Mouse (Mus musculus): ENCODE data around the gene Rab6a.
"Not testable (repeated sequence)": the region's sequence is repeated elsewhere in the genome, so short reads cannot be mapped to it uniquely, and the experiment has no call there.

Gene Rab6a

DNA sequence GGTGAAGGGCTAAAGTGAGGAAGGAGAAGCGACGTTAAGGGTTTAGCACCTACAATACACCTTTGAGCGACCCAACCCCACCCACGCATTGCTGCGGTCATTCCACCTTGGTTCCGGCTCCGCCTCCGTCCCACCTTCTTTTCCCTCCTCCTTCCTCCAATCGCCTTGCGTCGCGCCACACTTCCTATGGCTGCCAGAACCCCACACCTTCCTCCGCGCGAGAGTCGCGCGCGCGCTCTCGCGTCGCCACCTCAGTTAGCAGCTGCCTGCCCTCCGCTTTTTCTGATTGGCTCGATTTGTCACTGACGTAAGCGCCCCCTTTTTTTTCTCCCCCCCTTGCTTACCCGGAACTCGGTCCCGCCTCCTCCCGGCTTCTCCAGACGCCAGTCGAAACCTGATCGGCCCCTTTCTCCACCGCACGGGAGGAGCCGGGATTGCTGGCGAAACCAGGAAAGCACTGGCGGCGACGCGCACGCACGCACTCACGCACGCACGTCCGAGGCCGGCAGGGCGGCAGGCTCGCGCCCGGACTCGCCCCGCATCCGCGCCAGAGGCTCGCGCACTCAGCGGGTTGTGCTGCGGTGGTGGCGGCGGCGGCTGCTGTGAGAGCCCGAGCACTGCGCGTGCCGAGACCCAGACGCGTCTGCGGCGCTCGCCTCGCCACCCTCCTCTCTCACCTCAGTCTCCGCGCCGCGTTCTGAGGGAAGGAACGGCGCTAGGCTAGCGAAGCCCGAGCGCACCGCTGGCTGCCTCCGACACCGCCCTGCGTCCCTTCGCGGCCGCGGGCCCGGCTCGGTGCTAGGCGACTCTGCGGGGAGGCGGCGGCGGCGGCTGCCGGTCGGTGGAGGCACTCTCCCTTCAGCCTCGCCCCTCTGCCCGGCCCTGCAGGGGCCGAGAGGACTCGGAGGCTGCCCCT, at the start of gene Rab6a:
TSS of gene Rab6a (plus strand) at position 197 of the 916 bp plus-strand sequence.
- DNase-seq: peak; percentile 94 to 98

GRCm38 (mm10) chr7:100559331-100559730, 47.9 kb upstream of the Rab6a start:
- DNase-seq: no peak

- no peak for DNase-seq
Measured at GRCm38 (mm10) chr7:100561861-100562587, 45.2 kb upstream of the Rab6a start.

DNA sequence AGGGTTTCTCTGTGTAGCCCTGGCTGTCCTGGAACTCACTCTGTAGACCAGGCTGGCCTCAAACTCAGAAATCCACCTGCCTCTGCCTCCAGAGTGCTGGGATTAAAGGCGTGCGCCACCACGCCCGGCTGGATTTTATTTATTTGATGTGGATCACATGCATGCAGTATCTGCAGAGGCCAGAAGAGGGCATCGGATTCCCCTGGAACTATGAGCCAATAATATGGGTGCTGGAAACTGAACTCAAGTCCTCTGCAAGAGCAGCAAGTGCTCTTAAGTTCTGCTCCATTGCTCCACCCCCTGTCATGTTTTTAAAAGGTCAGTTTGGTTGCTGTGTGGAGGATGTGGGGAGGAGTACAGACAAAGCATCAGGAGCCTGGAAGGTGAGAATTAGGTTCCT, 40.0 kb upstream of the Rab6a start:
- DNase-seq: not testable (repeated sequence)

DNA sequence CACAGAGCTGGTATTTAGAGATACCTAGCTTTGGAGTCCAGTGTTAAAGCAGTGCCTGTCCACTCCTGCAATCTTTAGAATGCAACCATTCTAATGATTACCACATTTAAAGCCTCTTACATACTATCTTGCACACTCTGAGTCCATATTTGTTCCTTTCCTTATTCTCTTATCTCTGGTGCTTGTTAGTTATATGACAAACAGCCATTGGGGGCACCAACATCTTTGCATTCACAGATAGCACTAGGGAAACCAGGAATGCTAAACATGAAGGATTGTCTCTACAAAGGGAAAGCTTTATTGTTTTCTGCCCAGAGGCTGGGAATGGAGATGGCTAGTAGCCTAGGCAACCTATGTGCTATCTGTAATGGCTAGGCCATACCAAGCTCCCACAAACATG, 37.3 kb upstream of the Rab6a start:
- DNase-seq: no peak

DNA sequence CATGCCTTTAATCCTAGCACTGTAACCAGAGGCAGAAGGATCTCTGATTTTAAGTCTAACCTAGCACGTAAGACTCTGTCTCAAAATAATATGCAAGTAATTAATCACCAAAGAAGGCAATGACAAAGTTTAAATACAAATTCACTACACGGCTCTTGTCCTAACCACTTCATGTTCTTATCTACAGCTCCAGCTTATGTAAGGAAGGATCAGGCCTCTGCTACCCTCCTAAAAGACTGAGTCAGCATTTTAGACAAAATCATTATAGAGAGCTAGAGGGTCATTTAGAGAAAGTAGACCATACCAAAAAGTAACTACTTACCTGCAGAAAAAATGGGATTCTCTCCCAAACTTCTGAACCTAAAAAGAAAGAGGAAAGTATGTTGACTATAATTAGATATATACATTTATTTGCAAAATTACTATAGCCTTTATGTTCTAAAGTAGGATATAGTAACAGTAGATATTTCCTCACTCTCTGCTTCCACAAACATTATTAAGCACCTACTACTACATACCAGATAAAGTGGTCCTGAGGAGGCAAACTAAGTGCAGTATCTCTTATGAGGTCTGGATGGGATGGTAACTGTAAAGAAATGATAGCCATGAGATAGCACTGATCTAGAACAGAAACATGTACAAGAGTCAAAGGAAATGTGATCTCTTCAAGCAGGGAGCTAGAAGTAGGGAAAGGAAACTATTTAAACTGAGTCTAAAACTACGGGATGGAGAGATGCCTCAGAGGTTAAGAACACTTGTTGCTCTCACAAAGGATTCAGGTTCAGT, 36.1 kb upstream of the Rab6a start:
- DNase-seq: no peak

GRCm38 (mm10) chr7:100572061-100572460, 35.1 kb upstream of the Rab6a start:
- DNase-seq: peak; percentile 66

DNA sequence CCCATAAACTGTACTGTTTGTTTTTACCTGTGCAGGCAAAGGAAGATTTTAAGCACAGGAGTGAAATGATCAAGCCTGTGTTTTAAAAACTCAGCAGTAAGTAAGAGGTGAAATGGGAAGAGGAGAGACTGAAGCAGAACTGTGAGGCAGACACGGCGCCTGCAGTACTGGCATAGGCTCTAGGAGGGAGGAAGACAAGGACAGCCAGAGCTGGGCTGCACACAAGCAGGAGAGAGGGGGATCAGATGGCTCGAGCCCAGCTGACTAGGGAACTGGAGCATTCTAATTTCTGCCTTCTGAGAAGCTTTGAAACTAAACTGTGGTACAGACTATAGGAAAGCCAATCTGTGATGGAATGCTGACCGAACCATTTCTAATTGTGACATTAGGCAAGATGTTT, 34.5 kb upstream of the Rab6a start:
- DNase-seq: peak; percentile 33 to 43

DNA sequence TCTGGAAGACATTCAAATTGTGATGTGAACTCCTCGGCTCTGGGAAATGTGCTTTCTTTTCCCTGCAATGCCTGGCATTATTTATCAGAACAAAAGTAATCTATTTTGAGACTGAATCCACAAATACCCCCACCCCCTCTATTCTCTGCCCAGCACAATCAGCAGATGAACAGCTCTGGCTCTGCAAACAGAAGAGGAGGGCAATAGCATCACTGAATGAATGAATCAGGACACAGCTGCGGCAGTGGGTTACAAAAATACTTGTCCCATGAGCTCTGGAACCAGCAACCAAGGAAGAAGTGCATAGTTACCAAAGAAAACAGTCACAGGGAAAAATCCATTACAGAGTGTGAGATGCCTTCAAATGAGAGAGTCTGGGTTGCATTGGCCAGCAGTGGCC, 28.4 kb upstream of the Rab6a start:
- no peak for DNase-seq

DNA sequence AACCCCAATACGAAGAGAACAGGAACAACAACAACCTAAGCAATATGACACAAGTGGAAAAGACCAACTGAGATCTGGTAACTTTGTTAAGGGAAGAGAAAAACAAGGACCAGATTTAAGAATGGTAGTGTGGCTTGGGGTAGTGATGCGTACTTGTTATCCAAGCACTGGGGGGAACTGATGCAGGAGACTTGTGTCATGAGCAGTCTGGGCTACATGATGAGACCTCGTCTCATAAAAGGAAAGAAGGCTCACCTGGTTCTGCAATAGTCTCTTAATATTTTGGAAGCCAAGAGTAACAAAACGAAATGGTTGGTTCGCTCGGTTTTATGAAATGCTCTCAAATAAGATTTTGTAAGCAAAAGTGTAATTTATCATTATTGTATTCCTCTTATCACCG, 25.0 kb upstream of the Rab6a start:
- DNase-seq: no peak

DNA sequence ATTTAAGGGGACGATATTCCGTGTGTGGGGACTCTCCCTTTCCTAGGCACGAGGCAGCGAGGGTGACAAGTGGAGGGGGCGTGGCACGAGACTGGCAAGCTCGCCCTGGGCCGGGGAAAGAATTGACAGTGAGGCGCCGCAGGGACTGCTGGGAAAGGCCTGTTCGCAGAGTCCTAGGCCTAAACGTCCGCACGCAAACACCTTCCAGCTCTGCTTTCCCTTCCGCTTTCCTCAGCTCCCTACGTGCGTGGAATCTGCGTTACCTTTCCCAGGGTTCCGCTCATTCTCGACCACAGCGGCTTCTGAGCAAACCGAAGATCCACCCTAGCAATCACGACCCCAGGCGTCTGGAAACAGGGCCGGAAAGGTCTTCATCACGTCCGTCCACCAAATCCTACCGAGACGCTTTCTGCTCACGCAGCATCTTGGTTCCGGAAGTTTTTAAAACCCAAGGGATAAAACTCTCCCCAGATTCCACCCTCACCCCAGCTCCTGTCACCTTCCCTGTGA, 24.4 kb upstream of the Rab6a start:
- peak; percentile 89 to 97 for DNase-seq

GRCm38 (mm10) chr7:100589816-100590215, 17.4 kb upstream of the Rab6a start:
- no peak for DNase-seq

GRCm38 (mm10) chr7:100590504-100590844, 16.7 kb upstream of the Rab6a start:
- no peak for DNase-seq

- DNase-seq: peak; percentile 74 to 79
Measured at GRCm38 (mm10) chr7:100590845-100591521, 16.2 kb upstream of the Rab6a start.

DNA sequence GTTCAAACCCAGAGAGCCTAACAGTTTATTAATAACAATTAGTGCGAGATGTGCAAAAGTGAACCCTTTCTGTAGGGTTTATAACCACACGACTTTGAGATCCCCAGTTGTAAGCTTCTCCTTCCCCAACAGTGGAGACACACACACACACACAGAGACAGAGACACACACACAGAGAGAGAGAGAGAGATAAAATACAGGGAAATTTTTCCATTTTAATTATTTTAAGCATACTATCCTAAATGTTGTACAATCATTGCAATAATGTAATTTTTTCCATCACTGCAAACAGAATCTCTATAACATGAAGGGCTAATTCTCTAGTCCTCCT, 15.7 kb upstream of the Rab6a start:
- no peak for DNase-seq

DNA sequence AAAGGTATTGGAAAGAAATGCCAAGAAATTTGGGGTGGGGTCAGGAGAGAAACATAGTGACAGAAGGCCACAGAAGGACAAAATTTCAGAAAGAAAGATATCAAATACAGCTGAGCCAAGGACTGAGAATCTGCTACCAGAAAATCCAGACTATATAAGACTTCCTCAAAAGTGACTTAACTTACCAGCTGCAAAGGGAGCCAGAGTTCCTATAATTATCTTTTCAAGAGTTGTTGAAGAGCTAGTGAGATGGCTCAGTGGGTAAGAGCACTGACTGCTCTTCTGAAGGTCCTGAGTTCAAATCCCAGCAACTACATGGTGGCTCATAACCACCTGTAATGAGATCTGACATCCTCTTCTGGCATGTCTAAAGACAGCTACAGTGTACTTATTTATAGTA, 13.9 kb upstream of the Rab6a start:
- no peak for DNase-seq

- DNase-seq: no peak
Measured at GRCm38 (mm10) chr7:100600211-100600610, 7.0 kb upstream of the Rab6a start.

GRCm38 (mm10) chr7:100608130-100608741, 1.0 kb downstream of the Rab6a start, which contains the start of gene Mrpl48:
Mrpl48 (minus strand) TSS chr7:100608301.
- peak; percentile 68 to 75 for DNase-seq

GRCm38 (mm10) chr7:100608910-100609309, 1.7 kb downstream of the Rab6a start:
- DNase-seq: no peak

- no peak for DNase-seq
Measured at GRCm38 (mm10) chr7:100616121-100616857, 9.1 kb downstream of the Rab6a start.

DNA sequence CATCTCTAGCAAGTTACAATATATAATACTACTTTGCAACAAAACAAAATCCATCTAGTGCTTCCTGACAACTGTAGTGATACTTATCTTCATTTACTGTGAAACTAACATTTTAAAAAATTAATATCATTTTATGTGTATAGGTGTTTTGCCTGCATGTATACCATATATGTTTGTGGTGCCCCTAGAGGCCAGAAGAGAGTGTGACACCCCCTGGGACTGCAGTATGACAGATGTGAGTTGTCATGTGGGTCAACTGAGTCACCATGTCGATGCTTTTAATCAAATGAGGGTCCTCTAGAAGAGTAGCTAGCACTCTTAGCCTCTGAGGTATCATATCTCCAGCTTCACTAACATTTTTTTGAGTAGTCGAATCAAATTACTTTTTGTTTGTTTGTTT, 15.1 kb downstream of the Rab6a start:
- no peak for DNase-seq
